Mouse (Mus musculus): ENCODE results near the gene Setd1b. TPM values are rescaled to one million over a fixed set of nuclear protein-coding genes. Genes with fewer than 3 reads are reported as not detected.
A peak's percentile ranks its signal among the peaks of the same experiment; 100 is the strongest.

Setd1b gene
- 4.5 and 4.7 TPM in 2 replicates for polyA plus RNA-seq (2015; fragmentation: Nextera tagmentation; extraction: Ambion mirVana)

DNA sequence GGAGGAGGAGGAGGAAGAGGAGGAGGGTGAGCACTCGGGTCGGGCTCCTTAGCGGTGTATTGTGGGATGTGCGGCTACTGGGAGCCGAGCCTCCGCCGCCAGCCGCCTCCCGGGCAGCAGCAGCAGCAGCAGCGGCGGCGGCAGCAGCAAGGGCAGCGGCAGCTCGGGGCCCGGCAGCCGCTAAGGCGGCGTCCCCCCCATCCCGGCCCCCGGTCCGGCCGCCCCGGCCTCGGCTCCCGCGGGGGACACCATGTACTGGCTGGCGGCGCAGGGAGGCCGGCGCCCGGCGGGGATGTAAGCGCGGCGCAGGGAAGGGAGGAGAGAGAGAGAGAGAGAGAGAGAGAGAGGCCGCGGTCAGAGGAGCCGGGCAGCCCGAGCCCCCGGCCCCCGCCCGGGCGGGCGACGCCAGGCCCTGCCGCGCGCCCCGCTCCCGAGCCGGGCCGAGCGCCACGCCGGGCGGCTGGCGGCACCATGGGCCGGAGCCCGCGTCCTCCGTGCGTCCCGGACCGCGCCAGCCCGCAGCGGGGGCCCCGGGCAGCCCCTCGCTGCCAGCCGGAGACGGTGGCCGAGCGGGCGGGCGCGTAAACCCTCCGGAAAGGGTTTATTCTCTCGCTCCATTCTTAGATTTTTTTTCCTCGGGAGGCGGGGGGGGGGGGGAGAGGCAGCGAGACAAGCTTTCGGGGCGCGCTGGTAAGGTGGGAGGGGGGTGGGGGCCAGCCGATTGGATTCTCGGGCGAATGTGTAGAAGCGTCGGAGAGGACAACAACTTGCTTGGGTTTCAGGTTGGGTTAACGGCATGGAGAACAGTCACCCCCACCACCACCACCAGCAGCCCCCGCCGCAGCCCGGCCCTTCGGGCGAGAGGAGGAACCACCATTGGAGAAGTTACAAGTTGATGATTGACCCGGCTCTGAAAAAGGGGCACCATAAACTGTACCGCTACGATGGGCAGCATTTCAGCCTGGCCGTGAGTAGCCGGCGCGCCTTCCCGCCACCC is at the start of gene Setd1b:
Gene Setd1b (plus strand): TSS at position 33 of the 997 bp plus-strand sequence.
- Histone ChIP-seq H3K4me2 (replicated peaks; ENCODE audit: low read depth) (peak within 1 kb of the TSS; percentile 100), H3K9me3 (ENCODE audit: control insufficient read depth, low read length) (no peaks in the 10 kb centered on the region), H3K9ac (ENCODE audit: low read length) (peak within 1 kb of the TSS; percentile 98), H3K36me3 (ENCODE audit: control insufficient read depth, insufficient read depth, low read length) (peaks cover 9% of the 10 kb centered on the region), H3K27ac (replicated peaks) (peak within 1 kb of the TSS; percentile 100), H3K4me3 (ENCODE audit: low read depth, low read length) (peak within 1 kb of the TSS; percentile 92), H3K4me1 (replicated peaks; ENCODE audit: control insufficient read depth, insufficient read depth) (peaks cover 5% of the 10 kb centered on the region; the same call in 1 of the 2 replicates), H3K27me3 (ENCODE audit: control insufficient read depth, insufficient read depth, low read length) (no peaks in the 10 kb centered on the region)
- DNase-seq (ENCODE audit: low spot score) (peak; percentile 69), ATAC-seq (ENCODE audit: low FRiP score, low TSS enrichment) (no peak)
- under 1% methylated on average over 81 of the region's 103 CpGs for WGBS
- no peak for TF ChIP-seq EP300 (optimal IDR thresholded peaks at IDR 0.05)
- no peak for TF ChIP-seq CTCF (IDR thresholded peaks at IDR 0.05; ENCODE audit: low read depth)

- H3K4me3 ChIP-seq (ENCODE audit: low read depth, low read length) = no peak overlapping the region
- no peak overlapping the region for H3K27ac ChIP-seq (replicated peaks)
- H3K36me3 ChIP-seq (ENCODE audit: control insufficient read depth, insufficient read depth, low read length) = no peaks in the 10 kb centered on the region
- H3K9me3 ChIP-seq (ENCODE audit: control insufficient read depth, low read length) = no peaks in the 10 kb centered on the region
- no peak for ATAC-seq (ENCODE audit: low FRiP score, low TSS enrichment)
- no peak overlapping the region for H3K9ac ChIP-seq (ENCODE audit: low read length)
- no peak overlapping the region for H3K4me2 ChIP-seq (replicated peaks; ENCODE audit: low read depth)
- DNase-seq (ENCODE audit: low spot score) = no peak
- 58% methylated on average over 14 of the region's 14 CpGs for WGBS
- H3K27me3 ChIP-seq (ENCODE audit: control insufficient read depth, insufficient read depth, low read length) = no peaks in the 10 kb centered on the region
- no peak for TF ChIP-seq CTCF (IDR thresholded peaks at IDR 0.05; ENCODE audit: low read depth)
- TF ChIP-seq EP300 (optimal IDR thresholded peaks at IDR 0.05) = no peak
- H3K4me1 ChIP-seq (replicated peaks; ENCODE audit: control insufficient read depth, insufficient read depth) = no peaks in the 10 kb centered on the region
Observed at GRCm38 (mm10) chr5:123093077-123093633, 48.8 kb upstream of the Setd1b start.

GRCm38 (mm10) chr5:123094238-123094991 is 47.6 kb upstream of the Setd1b start:
- Histone ChIP-seq H3K9me3 (ENCODE audit: control insufficient read depth, low read length) (no peaks in the 10 kb centered on the region), H3K27me3 (ENCODE audit: control insufficient read depth, insufficient read depth, low read length) (no peaks in the 10 kb centered on the region), H3K4me1 (replicated peaks; ENCODE audit: control insufficient read depth, insufficient read depth) (no peaks in the 10 kb centered on the region), H3K36me3 (ENCODE audit: control insufficient read depth, insufficient read depth, low read length) (no peaks in the 10 kb centered on the region; the same call in 1 of the 2 replicates), H3K27ac (replicated peaks) (no peak overlapping the region), H3K9ac (ENCODE audit: low read length) (no peak overlapping the region), H3K4me2 (replicated peaks; ENCODE audit: low read depth) (no peak overlapping the region), H3K4me3 (ENCODE audit: low read depth, low read length) (no peak overlapping the region)
- WGBS = 64% methylated on average over 25 of the region's 25 CpGs
- DNase-seq (ENCODE audit: low spot score) (no peak), ATAC-seq (ENCODE audit: low FRiP score, low TSS enrichment) (0 out of 2 replicates have a peak, but pooled peaks have one; percentile 15)
- TF ChIP-seq EP300 (optimal IDR thresholded peaks at IDR 0.05) (no peak), CTCF (IDR thresholded peaks at IDR 0.05; ENCODE audit: low read depth) (no peak)

DNA sequence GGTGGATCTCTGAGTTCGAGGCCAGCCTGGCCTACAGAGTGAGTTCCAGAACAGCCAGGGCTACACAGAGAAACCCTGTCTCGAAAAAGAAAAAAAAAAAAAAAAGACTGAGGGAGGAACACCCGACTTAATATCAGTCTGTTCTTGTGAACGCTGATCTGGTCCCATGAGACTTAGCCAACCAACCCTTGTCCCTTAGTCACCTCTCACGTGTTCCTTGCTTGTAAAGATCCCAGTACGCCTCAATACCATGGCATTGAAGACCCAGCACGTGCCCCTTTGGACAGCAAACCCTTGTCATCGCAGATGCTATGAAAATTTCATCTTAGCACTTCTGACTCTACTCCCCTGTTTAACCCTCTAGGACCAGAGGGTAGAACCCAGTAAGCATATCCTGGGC is 45.7 kb upstream of the Setd1b start:
- Histone ChIP-seq H3K27me3 (ENCODE audit: control insufficient read depth, insufficient read depth, low read length) (no peaks in the 10 kb centered on the region), H3K9ac (ENCODE audit: low read length) (no peak overlapping the region), H3K36me3 (ENCODE audit: control insufficient read depth, insufficient read depth, low read length) (peaks cover 3% of the 10 kb centered on the region; the same call in 1 of the 2 replicates), H3K4me2 (replicated peaks; ENCODE audit: low read depth) (no peak overlapping the region), H3K9me3 (ENCODE audit: control insufficient read depth, low read length) (no peaks in the 10 kb centered on the region), H3K27ac (replicated peaks) (no peak overlapping the region), H3K4me1 (replicated peaks; ENCODE audit: control insufficient read depth, insufficient read depth) (no peaks in the 10 kb centered on the region), H3K4me3 (ENCODE audit: low read depth, low read length) (no peak overlapping the region)
- ATAC-seq (ENCODE audit: low FRiP score, low TSS enrichment) (no peak), DNase-seq (ENCODE audit: low spot score) (no peak)
- 91% methylated on average over 8 of the region's 8 CpGs for WGBS
- no peak for TF ChIP-seq CTCF (IDR thresholded peaks at IDR 0.05; ENCODE audit: low read depth)

DNA sequence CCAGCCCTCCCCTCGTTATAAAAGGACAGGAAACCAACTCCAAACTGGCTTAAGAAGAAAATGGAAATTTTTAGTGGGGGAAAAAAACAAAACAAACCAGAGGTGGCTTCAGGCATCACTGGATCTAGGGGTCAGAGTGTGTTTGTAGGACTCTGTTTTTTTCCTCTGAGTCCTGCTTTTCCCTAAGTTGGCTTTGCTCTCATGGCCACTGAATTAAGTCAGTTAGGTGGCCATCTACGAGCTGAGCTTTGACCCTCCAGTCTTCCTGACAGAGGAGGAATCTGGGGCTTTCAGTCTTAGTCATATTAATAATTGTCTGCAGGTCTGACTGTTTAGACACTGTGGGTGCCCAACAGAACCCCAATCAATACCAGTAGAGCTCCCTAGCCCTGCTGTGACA is 43.5 kb upstream of the Setd1b start:
- no peak overlapping the region for H3K4me3 ChIP-seq (ENCODE audit: low read depth, low read length)
- H3K9ac ChIP-seq (ENCODE audit: low read length) = no peak overlapping the region
- H3K36me3 ChIP-seq (ENCODE audit: control insufficient read depth, insufficient read depth, low read length) = peaks cover 3% of the 10 kb centered on the region; the same call in 1 of the 2 replicates
- ATAC-seq (ENCODE audit: low FRiP score, low TSS enrichment) = no peak
- no peaks in the 10 kb centered on the region for H3K27me3 ChIP-seq (ENCODE audit: control insufficient read depth, insufficient read depth, low read length)
- no peak overlapping the region for H3K27ac ChIP-seq (replicated peaks)
- H3K4me2 ChIP-seq (replicated peaks; ENCODE audit: low read depth) = no peak overlapping the region
- WGBS = 83% methylated on average over 2 of the region's 2 CpGs
- no peaks in the 10 kb centered on the region for H3K4me1 ChIP-seq (replicated peaks; ENCODE audit: control insufficient read depth, insufficient read depth)
- no peak for TF ChIP-seq EP300 (optimal IDR thresholded peaks at IDR 0.05)
- TF ChIP-seq CTCF (IDR thresholded peaks at IDR 0.05; ENCODE audit: low read depth) = no peak
- H3K9me3 ChIP-seq (ENCODE audit: control insufficient read depth, low read length) = no peaks in the 10 kb centered on the region
- no peak for DNase-seq (ENCODE audit: low spot score)
